Mouse (Mus musculus) hematopoietic stem cell, adult 5-6 weeks (primary cell): ENCODE measurements around the gene Ifi27. TPM values are rescaled to one million over a fixed set of nuclear protein-coding genes. Genes with fewer than 3 reads are reported as not detected.

Source experiments
- total RNA-seq: library from RNA; stranded (forward); fragments of 172-1452, 232-1000 nt; gene quantifications from 2 replicates; pipeline ENCODE4 v1.2.3, GENCODE M21; 2017

Ifi27 gene
- total RNA-seq, 1 experiment from 2014 or later: 147 TPM

Other genes starting within 250 kb of the Ifi27 start
- gene Prima1, start 192.1 kb upstream of the Ifi27 start, total RNA-seq: not detected in 2 replicates
- not detected in 2 replicates for gene Fam181a, start 123.2 kb upstream of the Ifi27 start, total RNA-seq
- 3.3 TPM in 1 of 2 replicates, not detected in the other for gene Asb2, start 78.2 kb upstream of the Ifi27 start, total RNA-seq
- gene Otub2, start 45.5 kb upstream of the Ifi27 start, total RNA-seq: 3.4 and 5.2 TPM in 2 replicates
- gene 9330161L09Rik, start 26.4 kb upstream of the Ifi27 start, total RNA-seq: 1.2 and 4.7 TPM in 2 replicates
- 129 and 149 TPM in 2 replicates for gene Ddx24, start 8.4 kb upstream of the Ifi27 start, total RNA-seq
- 25.4 and 57.7 TPM in 2 replicates for gene Ifi27l2a, start 9.5 kb downstream of the Ifi27 start, total RNA-seq
- gene Ifi27l2b, start 23.0 kb downstream of the Ifi27 start, total RNA-seq: not detected in 2 replicates
- 0.13 and 0.45 TPM in 2 replicates for gene Ppp4r4, start 98.1 kb downstream of the Ifi27 start, total RNA-seq
- gene Serpina10, start 197.2 kb downstream of the Ifi27 start, total RNA-seq: not detected in 2 replicates
- not detected in 2 replicates for gene Serpina6, start 223.0 kb downstream of the Ifi27 start, total RNA-seq
- gene Serpina16, start 241.9 kb downstream of the Ifi27 start, total RNA-seq: not detected in 2 replicates